Mouse (Mus musculus) ovary, postnatal 14 days (tissue): Measurements from ENCODE around the gene Olfr123.

Source experiments
- DNase-seq: peaks from one replicate; pipeline ENCODE4 v3.0.0; 2022; ENCODE audit warnings: low spot score

The Olfr123 gene

DNA sequence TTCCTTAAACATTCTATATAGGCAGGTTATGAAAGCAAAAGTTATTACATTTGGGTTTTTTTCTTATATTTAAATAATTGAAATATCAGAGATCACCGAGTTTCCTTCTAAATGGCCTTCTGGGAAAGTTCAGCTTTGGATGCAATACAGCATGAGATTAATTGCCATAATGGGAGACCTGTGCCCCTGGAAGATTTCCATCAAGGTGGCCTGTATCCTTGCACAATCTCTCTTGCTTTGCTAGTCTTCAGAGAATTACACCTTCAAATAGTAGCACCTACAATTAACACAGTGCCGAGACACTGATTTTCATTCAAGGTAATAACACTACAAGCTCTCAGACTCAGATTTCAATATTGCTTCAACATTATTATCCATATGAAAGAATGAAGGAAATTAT lies at the start of gene Olfr123:
TSS of gene Olfr123 (plus strand) at position 301 of the 400 bp plus-strand sequence.
- no peak for DNase-seq

DNA sequence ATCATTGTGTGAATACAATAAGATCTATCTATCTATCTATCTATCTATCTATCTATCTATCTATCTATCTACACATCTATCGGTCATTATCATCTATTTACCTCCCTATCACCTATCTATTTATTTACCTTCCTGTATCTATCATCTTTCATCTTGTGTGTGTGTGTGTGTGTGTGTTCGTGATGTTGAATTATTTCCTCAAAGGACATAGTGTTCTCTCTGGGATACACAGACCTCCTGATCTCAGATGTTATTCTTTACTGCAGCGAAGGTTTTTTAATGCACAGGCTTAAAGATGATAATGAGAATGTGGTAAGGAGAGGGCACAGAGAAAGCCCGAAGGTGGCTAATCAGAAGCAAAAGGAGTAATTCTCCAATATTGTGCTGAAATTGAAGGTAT lies 25.0 kb upstream of the Olfr123 start, which contains the start of gene Olfr122:
TSS of gene Olfr122 (plus strand) at position 301 of the 400 bp plus-strand sequence.
- no peak for DNase-seq

DNA sequence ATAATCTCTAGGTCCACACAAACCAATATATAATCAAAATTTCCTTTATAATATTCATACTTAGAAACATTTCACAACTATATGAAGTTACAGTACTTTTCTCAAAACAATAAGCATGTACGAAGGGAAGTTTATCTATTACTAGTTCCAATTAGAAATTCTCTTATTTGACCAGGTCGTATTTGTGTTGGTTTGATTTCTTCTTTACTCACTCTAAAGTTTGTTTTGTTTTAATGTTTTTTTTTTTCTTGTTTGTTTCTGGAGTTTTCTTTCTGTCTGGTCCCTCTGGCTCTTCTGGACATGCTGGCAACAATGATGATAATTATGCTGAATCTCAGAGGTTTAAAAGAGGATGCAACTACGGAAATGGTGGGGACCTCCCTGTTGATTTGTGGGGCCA lies 6.3 kb downstream of the Olfr123 start, which contains the start of gene Olfr124:
TSS of gene Olfr124 (plus strand) at position 301 of the 400 bp plus-strand sequence.
- DNase-seq: no peak

DNA sequence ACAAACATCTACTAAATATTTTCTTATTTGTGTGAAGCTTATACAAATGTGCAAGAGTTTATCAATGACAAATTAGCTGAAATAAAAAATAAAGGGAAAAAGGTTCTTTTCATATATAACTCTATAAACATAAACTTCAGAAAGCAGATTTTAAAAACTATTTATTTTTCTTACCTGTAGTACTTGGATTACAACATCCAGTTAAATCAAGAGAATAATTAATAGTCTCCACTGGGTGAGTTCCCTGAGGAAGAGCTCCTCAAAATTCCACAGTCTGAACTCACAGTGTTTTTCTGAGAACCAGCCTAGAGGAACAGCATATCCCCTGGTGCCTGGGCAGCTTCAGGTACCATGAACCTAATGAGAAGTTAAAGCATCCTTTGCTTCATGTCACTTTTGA lies 39.3 kb downstream of the Olfr123 start, which contains the start of gene Olfr125:
TSS of gene Olfr125 (plus strand) at position 301 of the 400 bp plus-strand sequence.
- DNase-seq: no peak

DNA sequence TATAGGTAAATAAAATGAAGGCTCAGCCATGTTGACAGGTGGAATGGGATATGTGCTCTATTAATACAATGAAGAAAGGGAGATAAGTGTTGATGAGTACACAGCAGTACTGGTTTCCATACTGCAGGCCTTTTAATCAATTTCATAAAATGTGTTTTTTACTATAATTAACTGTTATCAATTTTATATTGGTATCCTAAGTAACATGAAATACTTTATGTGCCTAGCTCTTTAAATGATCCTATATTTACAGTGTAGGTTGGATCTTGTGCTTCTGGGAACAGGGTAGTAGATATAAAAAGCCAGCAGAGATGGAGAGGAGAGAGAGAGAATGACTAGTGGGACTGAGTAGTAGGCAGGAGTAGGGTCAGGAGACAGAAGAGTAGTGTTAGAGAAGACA lies 53.9 kb downstream of the Olfr123 start, which contains the start of gene Olfr126:
TSS of gene Olfr126 (plus strand) at position 301 of the 400 bp plus-strand sequence.
- DNase-seq: no peak
